Mouse (Mus musculus): Measurements from ENCODE around the gene P2rx6. TPM values are rescaled to one million over a fixed set of nuclear protein-coding genes. Genes with fewer than 3 reads are reported as not detected.
A peak's percentile ranks its signal among the peaks of the same experiment; 100 is the strongest.
"Not testable (repeated sequence)": the region's sequence is repeated elsewhere in the genome, so short reads cannot be mapped to it uniquely, and the experiment has no call there.

The P2rx6 gene
- polyA plus RNA-seq, 1 experiment from 2014 or later = 0.08 TPM

DNA sequence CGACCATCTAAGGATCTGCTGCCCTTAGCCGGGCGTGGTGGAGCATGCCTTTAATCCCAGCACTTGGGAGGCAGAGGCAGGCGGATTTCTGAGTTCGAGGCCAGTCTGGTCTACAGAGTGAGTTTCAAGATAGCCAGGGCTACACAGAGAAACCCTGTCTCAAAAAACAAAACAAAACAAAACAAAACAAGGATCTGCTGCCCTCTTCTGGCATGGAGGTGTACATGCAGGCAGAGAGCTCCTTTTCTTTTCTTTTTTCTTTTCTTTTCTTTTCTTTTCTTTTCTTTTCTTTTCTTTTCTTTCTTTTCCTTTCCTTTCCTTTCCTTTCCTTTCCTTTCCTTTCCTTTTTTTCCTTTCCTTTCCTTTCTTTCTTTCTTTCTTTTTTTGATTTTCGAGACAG, 53.1 kb downstream of the P2rx6 start:
- H3K4me2 ChIP-seq; ATAC-seq; H3K36me3 ChIP-seq; H3K27me3 ChIP-seq (replicated peaks); H3K4me3 ChIP-seq; H3K27ac ChIP-seq; H3K9me3 ChIP-seq (replicated peaks); H3K9ac ChIP-seq: not testable (repeated sequence)
- 78% methylated on average over 6 of the region's 6 CpGs for WGBS (ENCODE audit: insufficient replicate concordance)
- H3K4me1 ChIP-seq = peaks cover 13% of the 10 kb centered on the region

DNA sequence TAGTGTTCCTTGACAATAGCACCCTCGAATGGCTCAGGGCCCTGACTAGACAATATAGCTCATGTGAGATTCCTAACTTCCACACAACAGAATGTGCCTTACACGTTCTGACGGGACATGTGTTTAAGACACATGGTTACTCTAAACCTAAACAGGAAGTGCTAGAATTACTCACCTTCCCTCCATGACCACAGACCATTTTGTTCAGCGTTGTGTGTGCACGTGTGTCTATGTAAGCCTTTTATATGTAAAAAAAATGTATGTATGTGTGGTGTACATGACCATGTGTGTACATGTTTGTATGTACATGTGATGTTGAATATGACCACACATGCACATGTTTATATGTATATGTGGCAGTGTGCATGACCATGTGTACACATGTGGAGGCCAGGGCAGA, 54.5 kb downstream of the P2rx6 start:
- Histone ChIP-seq H3K9me3 (replicated peaks) (no peaks in the 10 kb centered on the region), H3K27me3 (replicated peaks) (no peaks in the 10 kb centered on the region), H3K4me2 (no peak overlapping the region), H3K36me3 (peaks cover 4% of the 10 kb centered on the region), H3K9ac (no peak overlapping the region), H3K4me3 (no peak overlapping the region), H3K27ac (no peak overlapping the region), H3K4me1 (peaks cover 28% of the 10 kb centered on the region)
- ATAC-seq = no peak
- WGBS (ENCODE audit: insufficient replicate concordance) = 50% methylated on average over 5 of the region's 5 CpGs

GRCm38 (mm10) chr16:17617922-17618565, 56.4 kb downstream of the P2rx6 start:
- Histone ChIP-seq H3K9ac (peak overlapping the region; percentile 14; the same call in 1 of the 2 replicates), H3K4me3 (peak overlapping the region; percentile 0; the same call in 1 of the 2 replicates)
- WGBS (ENCODE audit: insufficient replicate concordance) = 16% methylated on average over 13 of the region's 13 CpGs

DNA sequence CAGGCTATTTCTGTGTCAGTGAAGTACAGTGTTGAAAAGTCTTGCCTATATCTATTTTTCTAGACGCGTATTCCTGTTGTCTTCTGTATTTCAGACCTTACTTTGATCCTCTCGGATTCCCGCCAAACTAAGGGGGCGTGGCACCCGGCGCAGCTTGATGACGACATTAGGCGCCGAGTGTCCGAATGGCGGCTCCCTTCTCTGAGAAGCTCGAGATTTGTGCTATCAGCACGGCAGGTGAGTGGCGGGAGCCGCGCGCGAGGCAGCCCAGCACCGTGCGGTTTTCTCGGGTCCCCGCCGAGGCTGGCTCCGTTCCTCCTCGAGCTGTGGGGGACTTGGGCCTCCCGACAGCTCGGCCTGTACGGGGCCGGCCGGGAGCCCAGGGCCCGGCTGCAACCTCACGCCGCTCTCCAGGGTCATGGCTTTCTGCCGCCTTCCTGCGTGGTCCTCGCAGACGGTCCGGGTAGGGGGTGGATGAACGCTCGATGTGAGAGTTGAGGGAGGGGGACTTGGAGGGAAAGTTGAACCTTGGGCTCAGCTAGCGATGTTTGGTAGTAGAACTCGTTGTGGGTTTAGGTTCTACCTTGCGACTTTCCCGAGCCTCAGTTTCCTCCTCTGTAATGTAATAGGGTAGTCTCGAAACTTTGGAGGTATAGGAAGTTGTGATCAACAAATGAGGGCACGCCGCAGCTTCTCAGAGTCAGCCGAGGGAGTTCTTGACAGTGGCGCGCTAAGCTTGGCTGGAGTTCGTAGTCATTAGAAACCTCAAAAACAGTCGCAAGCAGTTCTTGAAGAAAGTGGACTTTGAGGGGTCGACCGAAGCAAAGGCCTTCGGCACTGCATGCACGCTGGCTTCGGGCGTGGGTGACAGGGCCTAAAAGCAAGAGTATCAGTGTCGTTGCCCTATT, 57.8 kb downstream of the P2rx6 start, which contains the start of gene Smpd4:
Gene Smpd4, plus strand, starts transcription at position 157 of the 908 bp plus-strand sequence.
- WGBS (ENCODE audit: insufficient replicate concordance) = 2% methylated on average over 60 of the region's 60 CpGs
- ATAC-seq = peak; percentile 79
- H3K4me2 ChIP-seq = peak within 1 kb of the TSS; percentile 91
- no peaks in the 10 kb centered on the region for H3K9me3 ChIP-seq (replicated peaks)
- peak within 1 kb of the TSS; percentile 96 for H3K4me3 ChIP-seq
- H3K36me3 ChIP-seq = peaks cover 35% of the 10 kb centered on the region
- no peaks in the 10 kb centered on the region for H3K27me3 ChIP-seq (replicated peaks)
- H3K9ac ChIP-seq = peak within 1 kb of the TSS; percentile 94
- peak within 1 kb of the TSS; percentile 79 for H3K27ac ChIP-seq
- H3K4me1 ChIP-seq = peaks cover 31% of the 10 kb centered on the region

More at GRCm38 (mm10) chr16:17617922-17618565, 56.4 kb downstream of the P2rx6 start:
- no peaks in the 10 kb centered on the region for H3K27me3 ChIP-seq (replicated peaks)
- ATAC-seq = peak; percentile 61
- H3K9me3 ChIP-seq (replicated peaks) = no peaks in the 10 kb centered on the region
- peaks cover 31% of the 10 kb centered on the region for H3K4me1 ChIP-seq
- H3K27ac ChIP-seq = no peak overlapping the region
- peaks cover 22% of the 10 kb centered on the region for H3K36me3 ChIP-seq
- H3K4me2 ChIP-seq = peak overlapping the region; percentile 91

DNA sequence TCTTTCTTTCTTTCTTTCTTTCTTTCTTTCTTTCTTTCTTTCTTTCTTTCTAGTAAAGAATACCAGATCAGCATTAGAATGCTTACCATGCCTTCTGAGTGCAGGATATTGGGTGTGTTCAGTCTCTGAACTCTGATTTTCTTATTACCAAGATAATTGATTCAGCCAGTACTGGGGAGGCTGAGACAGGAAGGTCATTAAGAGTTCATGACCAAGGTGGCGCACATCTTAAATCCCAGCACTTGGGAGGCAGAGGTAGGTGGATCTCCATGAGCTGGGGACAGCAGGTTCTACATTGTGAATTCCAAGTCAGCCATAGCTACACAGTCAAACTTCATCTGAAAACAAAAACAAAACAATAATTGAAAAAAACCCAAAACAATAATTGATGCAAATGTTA, 60.3 kb downstream of the P2rx6 start:
- no peak for ATAC-seq
- H3K27me3 ChIP-seq (replicated peaks) = no peaks in the 10 kb centered on the region
- peaks cover 31% of the 10 kb centered on the region for H3K4me1 ChIP-seq
- WGBS (ENCODE audit: insufficient replicate concordance) = 82% methylated on average over 1 of the region's 1 CpGs
- no peak overlapping the region for H3K9ac ChIP-seq
- no peak overlapping the region for H3K4me3 ChIP-seq
- H3K36me3 ChIP-seq = peaks cover 60% of the 10 kb centered on the region
- H3K4me2 ChIP-seq = no peak overlapping the region
- H3K9me3 ChIP-seq (replicated peaks) = no peaks in the 10 kb centered on the region
- no peak overlapping the region for H3K27ac ChIP-seq

DNA sequence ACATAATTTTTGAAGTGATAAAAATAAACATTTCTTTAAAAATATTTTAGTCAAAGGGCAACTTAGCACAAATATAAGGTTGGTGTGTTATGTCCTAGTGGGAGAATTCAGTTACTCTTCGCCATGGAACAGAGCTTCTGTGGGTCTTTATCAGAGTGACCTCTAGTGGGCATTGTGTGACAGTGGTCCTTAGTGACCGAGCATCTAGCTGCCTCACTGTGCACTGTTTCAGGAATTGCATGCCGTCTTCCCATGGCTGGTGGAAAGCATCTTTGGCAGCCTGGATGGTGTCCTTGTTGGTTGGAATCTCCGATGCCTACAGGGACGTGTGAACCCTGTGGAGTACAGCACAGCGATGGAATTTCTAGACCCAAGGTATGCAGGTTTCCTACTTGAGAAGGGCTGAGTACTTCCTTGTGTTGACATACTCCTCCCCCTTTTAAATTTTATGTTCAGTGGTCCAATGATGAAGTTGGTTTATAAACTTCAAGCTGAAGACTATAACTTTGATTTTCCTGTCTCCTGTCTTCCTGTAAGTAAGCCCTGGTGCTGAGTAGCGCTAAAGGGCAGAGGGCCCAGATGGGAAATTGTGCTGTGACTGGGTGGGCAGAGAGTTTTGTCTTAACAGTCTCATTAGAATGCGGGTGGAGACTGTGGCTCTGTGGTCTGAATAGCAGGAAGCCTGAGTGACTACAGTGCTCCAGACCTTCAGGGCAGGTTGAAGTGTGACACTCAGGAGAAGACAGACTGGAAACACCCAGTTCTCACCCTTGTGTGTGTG, 64.0 kb downstream of the P2rx6 start:
- Histone ChIP-seq H3K27ac (no peak overlapping the region), H3K4me2 (no peak overlapping the region), H3K9me3 (replicated peaks) (no peaks in the 10 kb centered on the region), H3K36me3 (peaks cover 98% of the 10 kb centered on the region), H3K4me1 (peaks cover 8% of the 10 kb centered on the region), H3K4me3 (no peak overlapping the region), H3K27me3 (replicated peaks) (no peaks in the 10 kb centered on the region), H3K9ac (no peak overlapping the region)
- 72% methylated on average over 8 of the region's 8 CpGs for WGBS (ENCODE audit: insufficient replicate concordance)
- ATAC-seq = peak; percentile 42; the same call in 1 of the 2 replicates

DNA sequence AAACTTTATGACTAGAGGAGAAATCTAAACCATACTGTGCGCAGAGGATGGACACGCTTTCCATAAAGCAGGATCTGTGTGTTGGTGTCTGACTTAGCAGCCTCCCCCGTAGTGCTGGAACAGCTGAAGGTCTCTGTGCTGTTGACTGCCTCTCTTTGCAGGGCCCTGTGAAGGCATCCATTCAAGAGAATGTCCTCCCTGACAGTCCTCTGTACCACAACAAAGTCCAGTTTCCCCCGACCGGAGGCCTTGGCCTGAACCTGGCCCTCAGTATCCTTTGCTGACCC, 64.5 kb downstream of the P2rx6 start:
- Histone ChIP-seq H3K4me2 (no peak overlapping the region), H3K27me3 (replicated peaks) (no peaks in the 10 kb centered on the region), H3K27ac (no peak overlapping the region), H3K4me1 (peaks cover 3% of the 10 kb centered on the region; the same call in 1 of the 2 replicates), H3K9me3 (replicated peaks) (no peaks in the 10 kb centered on the region), H3K9ac (no peak overlapping the region), H3K36me3 (peaks cover 99% of the 10 kb centered on the region), H3K4me3 (no peak overlapping the region)
- WGBS (ENCODE audit: insufficient replicate concordance) = 88% methylated on average over 5 of the region's 5 CpGs
- no peak for ATAC-seq

Other genes with a start within 250 kb of the P2rx6 start
- 107 and 111 TPM in 2 replicates for gene Serpind1, start 230.5 kb upstream of the P2rx6 start, polyA plus RNA-seq (2016; fragmentation: Nextera tagmentation; extraction: Ambion mirVana)
- 10.6 and 10.8 TPM in 2 replicates for gene Snap29, start 155.9 kb upstream of the P2rx6 start, polyA plus RNA-seq (2016; fragmentation: Nextera tagmentation; extraction: Ambion mirVana)
- gene Pi4ka, start 155.6 kb upstream of the P2rx6 start, polyA plus RNA-seq (2016; fragmentation: Nextera tagmentation; extraction: Ambion mirVana) = 25.6 TPM in 2 replicates
- gene Crkl, start 109.9 kb upstream of the P2rx6 start, polyA plus RNA-seq (2016; fragmentation: Nextera tagmentation; extraction: Ambion mirVana) = 37.9 and 41.6 TPM in 2 replicates
- 0.83 and 0.98 TPM in 2 replicates for gene Aifm3, start 72.3 kb upstream of the P2rx6 start, polyA plus RNA-seq (2016; fragmentation: Nextera tagmentation; extraction: Ambion mirVana)
- gene Lztr1, start 53.2 kb upstream of the P2rx6 start, polyA plus RNA-seq (2016; fragmentation: Nextera tagmentation; extraction: Ambion mirVana) = 31.4 and 34.8 TPM in 2 replicates
- gene Thap7, start 30.7 kb upstream of the P2rx6 start, polyA plus RNA-seq (2016; fragmentation: Nextera tagmentation; extraction: Ambion mirVana) = 34.2 and 36.6 TPM in 2 replicates
- 0.07 TPM in 1 of 2 replicates, not detected in the other for gene Lrrc74b, start 638 bp upstream of the P2rx6 start, polyA plus RNA-seq (2016; fragmentation: Nextera tagmentation; extraction: Ambion mirVana)
- 1.7 TPM in 2 replicates for gene Slc7a4, start 21.3 kb downstream of the P2rx6 start, polyA plus RNA-seq (2016; fragmentation: Nextera tagmentation; extraction: Ambion mirVana)
- 31.3 and 31.8 TPM in 2 replicates for gene Smpd4, start 57.5 kb downstream of the P2rx6 start, polyA plus RNA-seq (2016; fragmentation: Nextera tagmentation; extraction: Ambion mirVana)
- gene Ccdc74a, start 84.6 kb downstream of the P2rx6 start, polyA plus RNA-seq (2016; fragmentation: Nextera tagmentation; extraction: Ambion mirVana) = 3.0 and 3.2 TPM in 2 replicates
- gene Med15, start 171.0 kb downstream of the P2rx6 start, polyA plus RNA-seq (2016; fragmentation: Nextera tagmentation; extraction: Ambion mirVana) = 24.2 and 25.2 TPM in 2 replicates
- gene Klhl22, start 197.7 kb downstream of the P2rx6 start, polyA plus RNA-seq (2016; fragmentation: Nextera tagmentation; extraction: Ambion mirVana) = 23.5 and 24.0 TPM in 2 replicates
- gene Scarf2, start 235.4 kb downstream of the P2rx6 start, polyA plus RNA-seq (2016; fragmentation: Nextera tagmentation; extraction: Ambion mirVana) = 4.9 and 5.2 TPM in 2 replicates